Mouse (Mus musculus) ES-Bruce4 (cell line): Measurements from ENCODE around the gene Tpra1.

Source experiments
- CTCF ChIP-seq: IDR thresholded peaks from one replicate; pipeline ENCODE4 v1.8.1; 2011; ENCODE audit warnings: low read depth, low read length
- EP300 ChIP-seq: IDR thresholded peaks from 2 replicates; pipeline ENCODE4 v1.6.1; 2011; ENCODE audit warnings: low read depth, low read length; ENCODE audit not compliant: insufficient read depth
- POLR2A ChIP-seq: IDR thresholded peaks from one replicate; pipeline ENCODE4 v1.8.1; 2011; ENCODE audit warnings: low read length; ENCODE audit not compliant: insufficient read depth

- no peak for TF ChIP-seq POLR2A
- TF ChIP-seq EP300, result no peak
- no peak for TF ChIP-seq CTCF
These were observed 28.0 kb downstream of the Tpra1 start for GRCm38 (mm10) chr6:88930049-88930448.
